Mouse (Mus musculus): ENCODE measurements around the gene Rims1. TPM values are rescaled to one million over a fixed set of nuclear protein-coding genes. Genes with fewer than 3 reads are reported as not detected.

Gene Rims1
- polyA plus RNA-seq, 1 experiment from 2014 or later: 7.9 TPM

DNA sequence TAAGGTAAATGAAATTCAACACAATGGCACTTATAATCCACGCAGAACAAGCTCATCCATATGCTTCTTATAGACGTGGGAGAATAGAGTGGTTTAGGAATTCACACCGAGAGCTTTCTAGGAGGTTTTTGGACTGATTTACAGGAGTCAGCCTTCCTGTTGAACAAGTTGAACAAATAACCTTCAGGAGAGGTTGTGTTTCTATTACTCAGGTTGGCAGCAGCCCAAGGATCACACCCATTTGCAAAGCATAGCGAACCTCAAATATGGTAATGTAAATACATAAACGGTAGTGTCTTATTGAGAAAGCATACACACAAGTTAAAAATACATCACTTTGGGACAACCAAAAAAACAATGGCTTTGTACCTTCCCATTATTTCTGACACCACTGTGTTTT is 5.5 kb downstream of the Rims1 start:
- no peaks in the 10 kb centered on the region for H3K9me3 ChIP-seq (ENCODE audit: control insufficient read depth, low read length)
- ATAC-seq (ENCODE audit: low FRiP score, low TSS enrichment) (no peak), DNase-seq (ENCODE audit: low spot score) (peak; percentile 69)
- H3K4me3 ChIP-seq (ENCODE audit: low read depth, low read length): no peak overlapping the region
- no peaks in the 10 kb centered on the region for H3K27me3 ChIP-seq (ENCODE audit: control insufficient read depth, insufficient read depth, low read length)
- H3K9ac ChIP-seq (ENCODE audit: low read length): no peak overlapping the region
- no peak overlapping the region for H3K4me2 ChIP-seq (replicated peaks; ENCODE audit: low read depth)
- 48% methylated on average over 5 of the region's 5 CpGs for WGBS
- TF ChIP-seq EP300 (optimal IDR thresholded peaks at IDR 0.05) (no peak), CTCF (IDR thresholded peaks at IDR 0.05; ENCODE audit: low read depth) (no peak)
- no peak overlapping the region for H3K27ac ChIP-seq (replicated peaks)
- no peaks in the 10 kb centered on the region for H3K4me1 ChIP-seq (replicated peaks; ENCODE audit: control insufficient read depth, insufficient read depth)
- no peaks in the 10 kb centered on the region for H3K36me3 ChIP-seq (ENCODE audit: control insufficient read depth, insufficient read depth, low read length)

DNA sequence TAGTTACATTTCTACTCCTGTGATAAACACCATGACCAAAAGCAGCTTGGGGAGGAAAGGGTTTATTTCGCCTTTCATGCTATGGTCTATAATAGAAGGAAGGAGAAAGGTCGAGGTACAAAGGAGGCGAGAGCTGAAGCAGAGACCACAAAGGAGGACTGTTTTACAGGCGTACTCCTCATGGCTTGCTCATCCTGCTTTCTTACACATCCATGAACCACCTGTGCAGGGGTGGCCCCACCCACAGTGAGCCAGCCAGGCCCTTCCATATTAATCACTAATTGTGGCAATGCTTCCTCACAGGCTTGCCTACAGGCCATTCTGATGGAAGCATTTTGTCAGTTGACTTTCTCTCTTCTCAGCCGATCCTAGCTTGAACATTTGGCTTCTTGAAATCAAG is 8.7 kb downstream of the Rims1 start:
- Histone ChIP-seq H3K36me3 (ENCODE audit: control insufficient read depth, insufficient read depth, low read length) (no peaks in the 10 kb centered on the region), H3K9ac (ENCODE audit: low read length) (no peak overlapping the region), H3K27me3 (ENCODE audit: control insufficient read depth, insufficient read depth, low read length) (no peaks in the 10 kb centered on the region), H3K4me2 (replicated peaks; ENCODE audit: low read depth) (no peak overlapping the region), H3K4me1 (replicated peaks; ENCODE audit: control insufficient read depth, insufficient read depth) (no peaks in the 10 kb centered on the region), H3K27ac (replicated peaks) (no peak overlapping the region), H3K9me3 (ENCODE audit: control insufficient read depth, low read length) (no peaks in the 10 kb centered on the region), H3K4me3 (ENCODE audit: low read depth, low read length) (no peak overlapping the region)
- no peak for ATAC-seq (ENCODE audit: low FRiP score, low TSS enrichment)
- TF ChIP-seq CTCF (IDR thresholded peaks at IDR 0.05; ENCODE audit: low read depth): no peak
- no peak for TF ChIP-seq EP300 (optimal IDR thresholded peaks at IDR 0.05)
- WGBS: 62% methylated on average over 5 of the region's 5 CpGs
- no peak for DNase-seq (ENCODE audit: low spot score)

DNA sequence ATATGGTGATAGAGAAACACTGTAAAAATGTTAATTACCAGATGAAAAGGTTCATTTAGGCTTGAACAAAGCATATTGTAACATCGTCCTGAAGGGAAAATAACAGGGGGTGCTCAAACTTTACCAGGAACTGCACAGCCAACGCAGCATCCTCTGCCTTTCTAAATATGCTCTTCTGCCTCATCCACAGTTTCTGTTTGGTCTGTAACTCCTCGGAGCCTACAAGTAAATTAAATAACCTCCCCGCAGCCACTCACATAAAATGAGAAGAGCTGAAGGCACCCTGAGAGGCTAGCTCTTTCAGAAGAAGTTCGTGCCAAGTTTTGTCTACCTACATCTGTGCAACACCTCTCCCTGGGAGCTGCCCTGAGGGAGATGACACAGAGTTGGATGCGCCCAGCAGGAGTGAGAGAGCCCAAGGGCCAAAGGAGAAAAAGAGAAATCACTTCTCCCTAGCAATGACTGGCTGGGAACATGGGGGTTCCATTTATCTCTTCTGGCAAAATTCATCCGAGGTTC is 16.3 kb downstream of the Rims1 start:
- H3K4me2 ChIP-seq (replicated peaks; ENCODE audit: low read depth): no peak overlapping the region
- DNase-seq (ENCODE audit: low spot score): no peak
- no peak overlapping the region for H3K9ac ChIP-seq (ENCODE audit: low read length)
- no peak for TF ChIP-seq EP300 (optimal IDR thresholded peaks at IDR 0.05)
- no peak for TF ChIP-seq CTCF (IDR thresholded peaks at IDR 0.05; ENCODE audit: low read depth)
- H3K9me3 ChIP-seq (ENCODE audit: control insufficient read depth, low read length): no peaks in the 10 kb centered on the region
- WGBS: 50% methylated on average over 7 of the region's 7 CpGs
- H3K4me3 ChIP-seq (ENCODE audit: low read depth, low read length): no peak overlapping the region
- H3K36me3 ChIP-seq (ENCODE audit: control insufficient read depth, insufficient read depth, low read length): no peaks in the 10 kb centered on the region
- ATAC-seq (ENCODE audit: low FRiP score, low TSS enrichment): no peak
- H3K27ac ChIP-seq (replicated peaks): no peak overlapping the region
- no peaks in the 10 kb centered on the region for H3K27me3 ChIP-seq (ENCODE audit: control insufficient read depth, insufficient read depth, low read length)
- H3K4me1 ChIP-seq (replicated peaks; ENCODE audit: control insufficient read depth, insufficient read depth): no peaks in the 10 kb centered on the region

DNA sequence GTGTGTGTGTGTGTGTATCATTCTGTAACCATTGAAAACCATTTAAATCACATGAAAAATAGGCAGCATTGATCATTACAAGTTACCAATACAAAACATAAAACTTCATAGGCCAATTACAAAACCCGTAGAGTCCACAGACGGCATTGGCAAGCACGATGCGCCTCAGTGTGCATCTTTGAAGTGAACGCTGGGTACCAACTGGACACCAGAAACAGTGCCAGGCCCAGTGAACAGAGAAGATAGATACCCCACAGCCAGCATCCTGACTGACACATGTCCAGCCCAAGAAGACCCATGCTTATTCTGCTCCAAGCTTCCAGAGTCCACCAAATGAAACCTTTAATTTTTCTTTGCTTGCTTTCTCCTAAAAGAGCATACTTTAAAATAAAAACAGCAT is 18.2 kb downstream of the Rims1 start:
- 97% methylated on average over 5 of the region's 5 CpGs for WGBS
- no peaks in the 10 kb centered on the region for H3K36me3 ChIP-seq (ENCODE audit: control insufficient read depth, insufficient read depth, low read length)
- H3K27ac ChIP-seq (replicated peaks): no peak overlapping the region
- no peak overlapping the region for H3K9ac ChIP-seq (ENCODE audit: low read length)
- no peak for TF ChIP-seq EP300 (optimal IDR thresholded peaks at IDR 0.05)
- no peak overlapping the region for H3K4me3 ChIP-seq (ENCODE audit: low read depth, low read length)
- no peak for DNase-seq (ENCODE audit: low spot score)
- no peak overlapping the region for H3K4me2 ChIP-seq (replicated peaks; ENCODE audit: low read depth)
- H3K4me1 ChIP-seq (replicated peaks; ENCODE audit: control insufficient read depth, insufficient read depth): no peaks in the 10 kb centered on the region
- H3K27me3 ChIP-seq (ENCODE audit: control insufficient read depth, insufficient read depth, low read length): no peaks in the 10 kb centered on the region
- H3K9me3 ChIP-seq (ENCODE audit: control insufficient read depth, low read length): no peaks in the 10 kb centered on the region
- ATAC-seq (ENCODE audit: low FRiP score, low TSS enrichment): no peak

DNA sequence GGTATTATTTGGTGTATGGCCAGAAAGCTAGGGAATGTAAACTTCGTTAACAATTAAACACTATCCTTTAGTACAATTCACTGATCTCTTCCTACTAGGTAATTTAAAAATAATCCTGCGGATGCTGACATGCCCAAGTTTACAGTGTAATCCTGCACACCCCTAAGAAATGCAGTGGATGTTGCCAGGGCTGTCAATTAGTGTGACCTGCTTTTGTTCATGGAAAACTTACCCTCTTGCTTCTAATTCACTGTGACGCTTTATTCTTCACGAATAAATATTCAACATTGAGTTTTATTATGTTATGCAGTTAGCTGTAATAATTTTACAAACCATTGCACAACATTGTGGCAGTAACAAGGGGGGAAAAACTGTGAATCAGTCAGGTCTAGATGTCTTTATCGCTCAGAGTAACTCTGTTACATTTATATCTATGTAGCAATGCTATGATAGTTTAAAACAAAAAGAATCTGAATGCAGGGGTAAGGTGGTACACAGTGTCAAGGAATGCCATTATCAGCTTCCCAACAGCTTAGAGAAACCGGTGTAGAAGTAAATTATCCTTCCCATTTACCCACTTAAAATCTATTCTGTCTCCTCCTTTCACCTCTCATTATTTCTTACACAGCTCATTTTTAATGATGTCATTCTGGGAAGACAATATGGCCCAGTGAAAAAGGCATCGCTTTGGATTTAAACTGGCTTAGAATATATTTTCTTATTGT is 35.1 kb downstream of the Rims1 start:
- Histone ChIP-seq H3K4me1 (replicated peaks; ENCODE audit: control insufficient read depth, insufficient read depth) (no peaks in the 10 kb centered on the region), H3K9me3 (ENCODE audit: control insufficient read depth, low read length) (no peaks in the 10 kb centered on the region), H3K27me3 (ENCODE audit: control insufficient read depth, insufficient read depth, low read length) (no peaks in the 10 kb centered on the region), H3K4me3 (ENCODE audit: low read depth, low read length) (no peak overlapping the region), H3K4me2 (replicated peaks; ENCODE audit: low read depth) (no peak overlapping the region), H3K36me3 (ENCODE audit: control insufficient read depth, insufficient read depth, low read length) (no peaks in the 10 kb centered on the region), H3K9ac (ENCODE audit: low read length) (no peak overlapping the region), H3K27ac (replicated peaks) (no peak overlapping the region)
- WGBS: 70% methylated on average over 7 of the region's 7 CpGs
- ATAC-seq (ENCODE audit: low FRiP score, low TSS enrichment): no peak
- DNase-seq (ENCODE audit: low spot score): no peak
- TF ChIP-seq EP300 (optimal IDR thresholded peaks at IDR 0.05) (no peak), CTCF (IDR thresholded peaks at IDR 0.05; ENCODE audit: low read depth) (no peak)

DNA sequence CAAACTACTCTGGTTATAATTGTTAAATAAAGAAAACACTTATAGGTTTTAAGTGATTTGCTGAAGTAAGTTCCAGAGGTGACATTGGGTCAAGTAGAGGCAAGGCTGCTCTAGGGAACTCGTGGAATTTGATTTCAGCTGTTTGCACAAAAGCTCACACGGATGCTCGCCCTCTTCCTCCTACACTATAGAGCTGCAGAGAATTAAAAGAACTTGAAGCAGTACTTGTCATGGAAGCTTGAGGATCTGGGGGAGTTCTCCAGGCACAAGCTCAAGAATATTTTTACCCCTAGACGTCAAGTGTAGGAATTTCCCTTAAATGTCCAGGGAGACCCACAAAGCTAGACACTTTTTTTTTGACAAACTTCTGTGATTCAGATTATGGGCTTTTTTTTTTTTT is 42.4 kb downstream of the Rims1 start:
- 75% methylated on average over 4 of the region's 4 CpGs for WGBS
- no peak overlapping the region for H3K4me3 ChIP-seq (ENCODE audit: low read depth, low read length)
- ATAC-seq (ENCODE audit: low FRiP score, low TSS enrichment): no peak
- H3K4me2 ChIP-seq (replicated peaks; ENCODE audit: low read depth): no peak overlapping the region
- H3K9me3 ChIP-seq (ENCODE audit: control insufficient read depth, low read length): no peaks in the 10 kb centered on the region
- no peak overlapping the region for H3K9ac ChIP-seq (ENCODE audit: low read length)
- no peaks in the 10 kb centered on the region for H3K36me3 ChIP-seq (ENCODE audit: control insufficient read depth, insufficient read depth, low read length)
- DNase-seq (ENCODE audit: low spot score): no peak
- H3K27ac ChIP-seq (replicated peaks): no peak overlapping the region
- TF ChIP-seq EP300 (optimal IDR thresholded peaks at IDR 0.05) (no peak), CTCF (IDR thresholded peaks at IDR 0.05; ENCODE audit: low read depth) (no peak)
- H3K27me3 ChIP-seq (ENCODE audit: control insufficient read depth, insufficient read depth, low read length): no peaks in the 10 kb centered on the region
- no peaks in the 10 kb centered on the region for H3K4me1 ChIP-seq (replicated peaks; ENCODE audit: control insufficient read depth, insufficient read depth)

Data from stomach, postnatal 0 days (tissue).